Mouse (Mus musculus): ENCODE results near the gene Rcor1. TPM values are rescaled to one million over a fixed set of nuclear protein-coding genes. Genes with fewer than 3 reads are reported as not detected.

The Rcor1 gene
- polyA plus RNA-seq, 1 experiment from 2014 or later = 13.0 TPM

DNA sequence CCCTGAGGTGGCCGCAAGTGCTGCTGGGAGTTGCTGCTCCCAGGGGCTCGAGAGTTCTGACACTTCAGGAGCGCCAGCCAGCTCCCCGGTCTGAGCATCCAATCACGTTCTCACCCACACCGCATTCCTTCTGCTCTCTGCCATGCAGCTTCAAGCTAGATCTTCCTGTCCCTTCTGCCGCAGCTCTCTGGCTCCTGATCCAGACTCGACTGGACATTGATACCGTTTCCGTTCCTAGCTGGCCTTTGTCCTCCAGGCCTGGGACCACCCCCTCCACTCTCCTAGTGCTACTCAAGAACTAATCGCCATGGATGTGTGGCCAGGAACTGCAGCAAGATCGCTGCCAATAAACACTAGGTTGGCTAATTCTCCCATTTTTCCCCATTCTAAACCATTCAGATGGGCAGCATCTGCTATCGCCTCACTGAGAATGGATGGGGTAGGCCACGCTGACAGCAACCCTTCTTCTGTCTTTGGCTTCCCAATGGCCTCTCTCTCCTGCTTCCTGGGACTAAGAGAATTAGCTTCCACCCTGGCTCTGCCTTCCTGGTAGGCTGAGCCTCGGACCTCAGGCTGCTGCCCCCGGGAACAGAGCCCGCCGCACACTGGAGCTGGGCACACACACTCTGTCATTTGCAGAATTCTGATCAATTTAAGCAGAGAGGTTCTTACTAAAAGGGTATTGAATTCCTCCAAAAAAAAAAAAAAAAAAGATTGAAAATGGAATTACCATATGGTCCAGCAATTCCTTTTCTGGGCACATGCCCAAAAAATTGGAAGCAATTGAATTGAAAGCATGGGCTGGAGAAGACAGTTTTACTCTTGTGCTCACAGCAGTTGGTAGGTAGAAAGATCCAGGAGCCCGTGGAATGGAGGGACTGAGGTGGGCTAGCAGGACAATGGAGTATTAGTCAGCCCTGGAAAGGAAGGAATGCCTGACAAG lies 95.9 kb downstream of the Rcor1 start:
- H3K27me3 ChIP-seq = no peaks in the 10 kb centered on the region
- H3K9ac ChIP-seq = no peak overlapping the region
- WGBS = 61% methylated on average over 19 of the region's 19 CpGs
- no peak for ATAC-seq (ENCODE audit: insufficient number of reproducible peaks, low FRiP score, low TSS enrichment, low read depth)
- no peak overlapping the region for H3K4me2 ChIP-seq (replicated peaks)
- no peaks in the 10 kb centered on the region for H3K36me3 ChIP-seq
- H3K4me3 ChIP-seq (replicated peaks) = no peak overlapping the region
- no peaks in the 10 kb centered on the region for H3K9me3 ChIP-seq (replicated peaks)
- peaks cover 12% of the 10 kb centered on the region; the same call in 1 of the 2 replicates for H3K4me1 ChIP-seq
- H3K27ac ChIP-seq (replicated peaks) = peak overlapping the region; percentile 39; the same call in 1 of the 2 replicates

DNA sequence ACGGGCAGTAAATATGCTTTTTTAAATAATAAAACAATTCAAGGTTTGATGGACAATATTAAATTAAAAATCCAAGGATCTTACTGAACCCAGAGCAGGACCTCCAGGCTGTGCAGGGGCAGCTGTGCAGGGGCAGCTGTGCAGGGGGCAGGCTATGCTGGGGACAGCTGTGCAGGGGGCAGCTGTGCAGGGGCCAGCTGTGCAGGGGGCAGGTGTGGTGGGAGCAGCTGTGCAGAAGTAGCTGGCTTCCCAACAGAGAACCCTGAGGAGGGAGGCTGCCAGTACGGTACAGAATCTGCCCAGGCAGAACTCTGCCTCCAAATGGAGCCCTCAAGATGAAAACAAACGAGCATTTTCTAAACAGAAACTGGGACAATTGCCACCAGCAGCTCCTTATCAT lies 96.8 kb downstream of the Rcor1 start:
- peaks cover 12% of the 10 kb centered on the region; the same call in 1 of the 2 replicates for H3K4me1 ChIP-seq
- no peak overlapping the region for H3K4me2 ChIP-seq (replicated peaks)
- H3K27me3 ChIP-seq = no peaks in the 10 kb centered on the region
- no peak overlapping the region for H3K27ac ChIP-seq (replicated peaks)
- H3K4me3 ChIP-seq (replicated peaks) = no peak overlapping the region
- H3K9ac ChIP-seq = no peak overlapping the region
- WGBS = 58% methylated on average over 3 of the region's 3 CpGs
- no peaks in the 10 kb centered on the region for H3K36me3 ChIP-seq
- no peaks in the 10 kb centered on the region for H3K9me3 ChIP-seq (replicated peaks)
- ATAC-seq (ENCODE audit: insufficient number of reproducible peaks, low FRiP score, low TSS enrichment, low read depth) = peak; percentile 76; the same call in 1 of the 2 replicates

DNA sequence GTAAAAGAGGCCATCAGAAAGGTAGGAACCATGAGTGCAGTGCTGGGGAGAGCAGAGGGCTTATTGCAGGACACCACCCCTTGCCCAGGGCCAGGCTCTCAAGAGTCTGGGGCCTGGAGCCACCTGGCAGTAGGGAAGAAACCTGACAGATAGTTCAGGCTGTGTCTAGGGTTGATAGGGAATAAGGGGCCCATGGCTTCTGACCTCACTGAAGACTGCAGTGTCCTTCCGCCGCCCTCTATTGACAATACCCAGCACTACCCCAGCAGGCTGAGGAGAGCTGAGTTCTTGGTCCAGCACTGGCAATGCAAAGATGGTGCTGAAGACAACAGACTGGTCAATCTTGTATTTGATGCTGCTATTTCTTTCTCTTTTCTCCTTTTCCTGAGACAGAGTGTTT lies 97.9 kb downstream of the Rcor1 start:
- H3K4me1 ChIP-seq = peaks cover 12% of the 10 kb centered on the region; the same call in 1 of the 2 replicates
- no peak overlapping the region for H3K27ac ChIP-seq (replicated peaks)
- no peaks in the 10 kb centered on the region for H3K9me3 ChIP-seq (replicated peaks)
- no peak overlapping the region for H3K4me2 ChIP-seq (replicated peaks)
- H3K4me3 ChIP-seq (replicated peaks) = no peak overlapping the region
- no peaks in the 10 kb centered on the region for H3K36me3 ChIP-seq
- ATAC-seq (ENCODE audit: insufficient number of reproducible peaks, low FRiP score, low TSS enrichment, low read depth) = no peak
- H3K27me3 ChIP-seq = no peaks in the 10 kb centered on the region
- WGBS = 69% methylated on average over 2 of the region's 2 CpGs
- H3K9ac ChIP-seq = no peak overlapping the region

DNA sequence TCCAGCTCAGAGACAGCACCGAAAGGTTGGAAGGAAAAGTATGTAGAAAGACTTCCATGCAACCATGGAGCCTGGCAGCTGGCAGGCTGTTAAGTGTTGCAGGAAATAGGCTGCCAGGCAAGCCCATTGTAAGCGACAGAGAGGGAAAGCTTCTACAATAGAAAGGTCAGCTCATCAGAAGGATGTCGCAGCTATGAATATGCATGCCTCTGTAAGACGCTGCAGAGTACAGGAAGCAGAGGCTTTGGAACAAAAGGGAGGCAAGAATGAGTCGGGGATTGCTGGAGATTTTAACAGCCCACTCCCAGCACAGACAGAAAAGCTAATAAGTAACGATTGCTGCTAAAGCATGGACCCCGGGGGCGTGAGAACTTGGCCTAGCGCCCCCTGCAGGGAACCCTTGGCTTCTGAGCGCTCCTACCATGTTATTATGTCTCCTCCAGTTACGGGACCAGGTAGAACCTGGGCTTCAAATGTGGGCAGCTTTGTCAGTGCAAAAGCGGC lies 103.9 kb downstream of the Rcor1 start:
- peak overlapping the region; percentile 44 for H3K27ac ChIP-seq (replicated peaks)
- H3K36me3 ChIP-seq = no peaks in the 10 kb centered on the region
- H3K9ac ChIP-seq = no peak overlapping the region
- H3K4me1 ChIP-seq = peaks cover 27% of the 10 kb centered on the region
- no peak for ATAC-seq (ENCODE audit: insufficient number of reproducible peaks, low FRiP score, low TSS enrichment, low read depth)
- no peaks in the 10 kb centered on the region for H3K9me3 ChIP-seq (replicated peaks)
- H3K27me3 ChIP-seq = no peaks in the 10 kb centered on the region
- WGBS = 21% methylated on average over 12 of the region's 12 CpGs
- H3K4me3 ChIP-seq (replicated peaks) = no peak overlapping the region
- H3K4me2 ChIP-seq (replicated peaks) = 0 out of 2 replicates have a peak overlapping the region, but pooled peaks have one; percentile 27

DNA sequence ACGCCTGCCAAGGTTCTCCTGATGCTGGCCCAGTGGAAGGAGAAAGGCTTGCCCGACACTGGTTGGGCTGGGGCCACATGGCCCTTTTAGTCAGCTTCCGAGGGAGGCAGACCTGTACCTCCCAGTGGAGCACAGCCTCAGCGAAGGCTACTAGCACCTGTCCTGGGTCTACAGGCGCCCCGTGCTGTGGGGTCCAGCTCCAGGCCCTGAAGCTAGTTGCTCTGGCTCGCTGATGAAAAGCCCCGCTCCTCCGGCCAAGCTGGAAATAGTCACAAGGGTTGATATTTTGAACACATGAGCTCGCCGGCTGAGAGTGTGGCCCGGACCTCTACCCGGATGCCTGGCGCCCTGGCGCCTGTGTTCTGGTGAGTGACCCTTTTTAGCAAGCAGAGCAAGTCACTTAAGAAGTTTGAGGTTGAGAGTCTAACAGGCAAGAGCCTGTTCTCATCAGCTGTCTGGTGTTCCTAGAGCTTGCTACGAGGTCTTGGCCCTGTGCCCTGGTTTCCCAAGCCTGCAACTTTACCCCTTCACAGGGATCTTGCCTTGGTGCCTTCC lies 104.4 kb downstream of the Rcor1 start:
- peaks cover 27% of the 10 kb centered on the region for H3K4me1 ChIP-seq
- no peaks in the 10 kb centered on the region for H3K36me3 ChIP-seq
- WGBS = 65% methylated on average over 16 of the region's 16 CpGs
- ATAC-seq (ENCODE audit: insufficient number of reproducible peaks, low FRiP score, low TSS enrichment, low read depth) = peak; percentile 27; the same call in 1 of the 2 replicates
- H3K4me3 ChIP-seq (replicated peaks) = no peak overlapping the region
- H3K9me3 ChIP-seq (replicated peaks) = no peaks in the 10 kb centered on the region
- 0 out of 2 replicates have a peak overlapping the region, but pooled peaks have one; percentile 27 for H3K4me2 ChIP-seq (replicated peaks)
- H3K27ac ChIP-seq (replicated peaks) = peak overlapping the region; percentile 44
- H3K9ac ChIP-seq = no peak overlapping the region
- H3K27me3 ChIP-seq = no peaks in the 10 kb centered on the region

DNA sequence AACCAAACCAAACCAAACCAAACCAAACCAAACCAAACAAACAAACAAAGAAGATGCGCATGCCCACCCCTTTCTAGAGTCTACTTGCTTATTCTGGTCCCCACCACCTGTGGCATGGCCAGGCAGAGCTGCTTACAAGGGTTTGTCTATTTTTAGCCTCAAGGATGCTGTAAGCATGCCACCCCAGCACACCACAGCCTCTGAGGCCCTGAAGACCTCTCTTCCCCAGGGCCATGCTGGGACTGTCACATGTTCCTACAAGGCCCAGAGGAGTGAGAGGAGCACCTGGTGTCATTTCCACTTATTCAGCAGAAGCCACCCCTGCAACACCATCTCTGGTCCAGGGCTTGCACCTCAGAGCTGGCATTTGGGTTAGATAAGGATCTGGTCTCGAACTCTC lies 105.4 kb downstream of the Rcor1 start:
- Histone ChIP-seq H3K36me3 (no peaks in the 10 kb centered on the region), H3K27ac (replicated peaks) (no peak overlapping the region), H3K9me3 (replicated peaks) (no peaks in the 10 kb centered on the region), H3K4me2 (replicated peaks) (no peak overlapping the region), H3K4me1 (peaks cover 27% of the 10 kb centered on the region), H3K4me3 (replicated peaks) (no peak overlapping the region), H3K27me3 (no peaks in the 10 kb centered on the region), H3K9ac (no peak overlapping the region)
- ATAC-seq (ENCODE audit: insufficient number of reproducible peaks, low FRiP score, low TSS enrichment, low read depth) = no peak
- 89% methylated on average over 2 of the region's 2 CpGs for WGBS

DNA sequence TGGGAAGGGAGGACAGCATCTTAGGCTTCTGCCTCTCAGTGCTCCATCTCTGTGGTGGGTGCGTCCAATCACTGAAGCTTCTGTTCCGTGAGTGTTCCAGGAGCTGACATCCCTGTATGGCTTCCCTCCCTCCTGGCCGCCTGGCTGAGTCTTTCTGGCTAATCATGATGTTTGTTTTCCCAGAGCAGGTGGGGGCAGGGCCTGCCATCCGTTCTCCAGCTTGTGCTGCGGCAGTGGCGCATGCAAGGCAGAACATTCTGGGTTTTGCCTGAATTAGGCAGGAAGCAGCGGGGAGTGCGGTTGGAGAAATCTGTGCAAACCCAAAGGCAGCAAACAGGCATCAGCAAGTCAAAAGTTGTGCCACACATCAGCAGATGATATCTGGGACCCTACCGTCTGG lies 106.1 kb downstream of the Rcor1 start:
- Histone ChIP-seq H3K27me3 (no peaks in the 10 kb centered on the region), H3K9me3 (replicated peaks) (no peaks in the 10 kb centered on the region), H3K9ac (no peak overlapping the region)

DNA sequence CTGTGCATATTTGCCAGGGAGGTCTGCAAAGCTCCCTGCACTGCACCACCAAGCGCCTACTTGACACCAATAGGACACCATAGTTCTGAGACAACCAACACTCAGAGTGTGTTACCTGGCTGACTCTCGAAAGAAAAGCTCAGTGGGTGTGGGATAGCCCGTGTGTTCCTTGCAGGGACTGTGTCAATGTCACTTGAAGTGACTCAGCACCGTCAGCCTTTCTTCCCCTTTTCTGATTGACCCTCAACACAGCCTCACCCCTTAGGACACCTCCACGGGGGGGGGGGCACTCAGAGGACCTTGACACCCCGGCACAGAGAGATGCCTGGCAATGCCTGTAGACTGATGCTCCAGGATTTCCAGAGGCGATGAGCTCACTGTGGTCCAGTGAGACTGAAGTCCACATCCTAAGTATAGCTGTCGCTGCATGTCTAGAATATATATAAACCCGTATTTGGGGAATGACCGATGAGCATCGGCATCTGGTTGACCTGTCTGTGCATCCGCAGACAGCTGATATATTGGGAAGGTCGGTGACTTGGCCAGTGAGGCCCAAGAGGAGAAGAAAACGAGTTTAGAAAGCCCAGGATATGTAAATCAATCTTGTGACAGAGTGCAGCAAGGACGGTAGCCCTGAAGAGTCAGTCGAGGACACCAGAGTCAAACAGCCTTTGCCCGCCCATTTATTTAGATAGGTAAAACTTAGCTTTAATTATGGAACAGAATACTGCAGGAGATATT lies 110.5 kb downstream of the Rcor1 start:
- no peak overlapping the region for H3K9ac ChIP-seq
- no peaks in the 10 kb centered on the region for H3K9me3 ChIP-seq (replicated peaks)
- no peak overlapping the region for H3K4me2 ChIP-seq (replicated peaks)
- no peaks in the 10 kb centered on the region for H3K36me3 ChIP-seq
- whole genome bisulfite sequencing = 66% methylated on average over 17 of the region's 17 CpGs
- H3K27ac ChIP-seq (replicated peaks) = no peak overlapping the region
- no peak for ATAC-seq (ENCODE audit: insufficient number of reproducible peaks, low FRiP score, low TSS enrichment, low read depth)
- H3K27me3 ChIP-seq = no peaks in the 10 kb centered on the region
- H3K4me3 ChIP-seq (replicated peaks) = no peak overlapping the region
- H3K4me1 ChIP-seq = peaks cover 21% of the 10 kb centered on the region

More for the DNA sequence above, 106.1 kb downstream of the Rcor1 start:
- WGBS = 33% methylated on average over 9 of the region's 9 CpGs
- Histone ChIP-seq H3K27ac (replicated peaks) (no peak overlapping the region), H3K4me1 (peaks cover 32% of the 10 kb centered on the region), H3K4me2 (replicated peaks) (no peak overlapping the region), H3K36me3 (no peaks in the 10 kb centered on the region), H3K4me3 (replicated peaks) (no peak overlapping the region)
- ATAC-seq (ENCODE audit: insufficient number of reproducible peaks, low FRiP score, low TSS enrichment, low read depth) = no peak

DNA sequence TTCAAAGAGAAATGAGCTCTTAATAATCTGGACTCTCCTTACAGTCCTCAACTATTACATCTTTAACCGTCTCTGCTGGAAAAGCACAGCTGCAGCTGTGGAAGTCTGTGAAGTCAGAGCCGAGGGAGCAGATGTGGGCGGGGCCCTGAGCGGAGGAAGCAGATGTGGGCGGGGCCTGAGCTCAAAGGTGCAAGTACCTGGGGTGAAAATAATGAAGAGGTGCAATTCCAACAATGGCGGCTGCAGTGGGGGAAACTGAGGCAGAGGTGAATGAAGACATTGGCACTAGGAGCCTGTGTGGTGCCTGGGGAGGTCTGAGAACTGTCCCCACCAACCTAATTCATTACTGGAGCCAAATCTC lies 111.1 kb downstream of the Rcor1 start:
- Histone ChIP-seq H3K4me3 (replicated peaks) (no peak overlapping the region), H3K4me2 (replicated peaks) (no peak overlapping the region), H3K9ac (no peak overlapping the region), H3K27ac (replicated peaks) (no peak overlapping the region), H3K27me3 (no peaks in the 10 kb centered on the region), H3K9me3 (replicated peaks) (no peaks in the 10 kb centered on the region), H3K4me1 (peaks cover 16% of the 10 kb centered on the region), H3K36me3 (no peaks in the 10 kb centered on the region)
- 13% methylated on average over 6 of the region's 6 CpGs for WGBS
- ATAC-seq (ENCODE audit: insufficient number of reproducible peaks, low FRiP score, low TSS enrichment, low read depth) = no peak

DNA sequence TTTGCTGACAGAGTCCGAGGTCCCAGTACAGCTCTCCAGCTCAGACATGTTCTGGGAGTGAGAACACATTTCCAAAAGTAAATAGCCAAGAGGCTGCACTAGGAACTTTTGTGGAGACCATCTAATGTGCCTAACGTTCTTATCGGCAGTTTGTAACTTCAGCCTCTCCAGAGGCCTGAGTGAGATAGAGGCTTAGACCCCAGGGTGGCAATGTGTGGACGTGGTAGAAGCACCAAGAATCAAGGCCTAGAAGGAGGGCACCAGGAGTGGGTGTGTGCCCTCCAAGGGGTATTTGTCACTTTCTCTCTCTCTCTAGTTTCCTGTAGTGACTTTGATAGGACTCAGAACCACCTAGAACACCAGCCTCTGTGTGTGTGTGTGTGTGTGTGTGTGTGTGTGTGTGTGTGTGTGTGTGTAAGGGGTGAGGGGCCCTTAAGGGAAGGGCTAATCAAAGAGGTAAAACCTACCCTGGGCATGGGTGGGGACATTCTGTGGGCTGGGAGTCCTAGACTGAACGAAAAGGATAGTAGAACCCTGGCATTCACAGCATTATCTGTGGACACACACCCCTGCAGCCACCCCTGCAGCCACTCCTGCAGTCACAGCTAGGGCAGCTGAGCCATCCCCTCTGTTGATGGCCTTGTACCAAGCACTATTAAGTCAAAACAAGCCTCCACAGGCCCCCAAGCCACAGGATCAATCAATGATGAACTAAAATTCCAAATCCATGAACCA lies 112.4 kb downstream of the Rcor1 start:
- H3K4me3 ChIP-seq (replicated peaks) = no peak overlapping the region
- no peak overlapping the region for H3K9ac ChIP-seq
- H3K27me3 ChIP-seq = no peaks in the 10 kb centered on the region
- H3K9me3 ChIP-seq (replicated peaks) = no peaks in the 10 kb centered on the region
- H3K36me3 ChIP-seq = no peaks in the 10 kb centered on the region
- H3K4me2 ChIP-seq (replicated peaks) = no peak overlapping the region
- ATAC-seq (ENCODE audit: insufficient number of reproducible peaks, low FRiP score, low TSS enrichment, low read depth) = no peak
- 81% methylated on average over 5 of the region's 5 CpGs for WGBS
- peaks cover 12% of the 10 kb centered on the region; the same call in 1 of the 2 replicates for H3K4me1 ChIP-seq
- H3K27ac ChIP-seq (replicated peaks) = no peak overlapping the region

Measured in embryonic facial prominence, embryonic 15.5 days (tissue).